Mouse (Mus musculus): Measurements from ENCODE around the gene Eif4enif1.

DNA sequence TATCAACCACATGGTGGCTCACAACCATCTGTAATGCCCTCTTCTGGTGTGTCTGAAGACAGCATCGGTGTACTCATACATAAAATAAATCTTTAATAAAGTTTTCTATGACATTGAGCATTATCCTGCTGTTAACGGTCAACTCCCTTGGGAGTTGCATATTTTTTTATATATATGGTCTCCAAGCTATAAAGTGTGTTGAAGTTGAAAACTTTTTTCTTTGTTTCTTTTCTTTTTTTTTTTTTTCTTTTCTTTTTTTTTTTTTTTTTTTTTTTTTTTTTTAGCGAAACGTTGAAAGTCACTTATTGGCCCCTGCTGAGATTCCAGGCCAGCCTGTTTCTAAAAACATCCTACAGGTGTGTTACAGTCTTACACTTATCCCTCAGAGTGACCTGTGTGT, 31.5 kb downstream of the Eif4enif1 start:
- TF ChIP-seq CTCF (IDR thresholded peaks at IDR 0.05; ENCODE audit: low read depth): no peak
- no peak for TF ChIP-seq EP300 (IDR thresholded peaks at IDR 0.05; ENCODE audit: low read depth)
